Mouse (Mus musculus): ENCODE measurements around the gene Pola2. TPM values are rescaled to one million over a fixed set of nuclear protein-coding genes. Genes with fewer than 3 reads are reported as not detected.

The Pola2 gene
- polyA plus RNA-seq, 1 experiment: 32.7 TPM

DNA sequence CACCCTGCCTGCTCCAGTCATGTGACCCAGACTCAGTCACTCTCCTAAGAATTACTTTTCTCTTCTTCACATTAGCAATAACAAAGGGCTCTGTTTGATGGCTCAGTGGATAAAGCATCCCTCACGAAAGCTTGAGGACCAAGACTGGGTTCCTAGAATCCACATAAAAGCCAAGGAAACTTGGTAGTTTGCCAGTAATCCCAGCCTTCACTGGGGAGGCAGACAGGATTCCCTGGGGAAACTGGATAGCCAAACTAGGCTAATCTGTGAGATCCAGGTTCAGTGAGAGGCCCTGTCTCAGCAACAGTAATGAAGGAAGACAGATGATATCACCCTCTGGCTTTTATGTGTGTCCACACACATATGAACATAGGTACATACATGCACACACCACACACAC, 26.9 kb upstream of the Pola2 start:
- no peak for TF ChIP-seq POLR2A (IDR thresholded peaks at IDR 0.05; ENCODE audit: borderline replicate concordance, extremely low read depth, low read depth, low read length)
- no peak for TF ChIP-seq CTCF (IDR thresholded peaks at IDR 0.05; ENCODE audit: insufficient read depth, low read length)
- DNase-seq: no peak
- Histone ChIP-seq H3K4me3 (replicated peaks; ENCODE audit: extremely low read depth, low read depth, low read length) (no peak overlapping the region), H3K4me1 (ENCODE audit: control insufficient read depth, insufficient read depth, low read length) (no peaks in the 10 kb centered on the region)
- 57% methylated on average over 1 of the region's 1 CpGs for WGBS

DNA sequence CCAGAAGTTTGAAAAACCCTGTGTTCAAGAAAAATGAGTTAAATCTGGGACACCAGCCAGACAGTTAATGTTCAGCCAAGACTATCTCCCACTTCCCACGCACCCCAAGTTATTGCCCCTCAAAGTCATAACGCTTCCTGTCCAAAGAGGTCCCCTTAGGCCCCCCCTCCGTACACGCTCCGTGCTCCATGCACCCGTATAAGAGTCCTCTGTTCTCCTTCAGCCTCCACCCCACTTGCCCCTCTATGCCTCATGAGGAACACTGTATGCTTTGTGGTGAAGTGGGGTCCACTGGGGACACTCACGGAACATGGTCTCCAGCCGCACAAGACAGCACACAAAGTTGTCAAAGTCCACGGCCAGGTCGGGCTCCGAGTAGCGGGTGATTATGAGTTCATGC, 26.0 kb upstream of the Pola2 start:
- Histone ChIP-seq H3K4me1 (ENCODE audit: control insufficient read depth, insufficient read depth, low read length) (no peaks in the 10 kb centered on the region), H3K4me3 (replicated peaks; ENCODE audit: extremely low read depth, low read depth, low read length) (no peak overlapping the region)
- 77% methylated on average over 12 of the region's 12 CpGs for WGBS
- DNase-seq: no peak
- no peak for TF ChIP-seq POLR2A (IDR thresholded peaks at IDR 0.05; ENCODE audit: borderline replicate concordance, extremely low read depth, low read depth, low read length)
- no peak for TF ChIP-seq CTCF (IDR thresholded peaks at IDR 0.05; ENCODE audit: insufficient read depth, low read length)

GRCm38 (mm10) chr19:5989585-5989984, 25.6 kb upstream of the Pola2 start:
- TF ChIP-seq POLR2A (IDR thresholded peaks at IDR 0.05; ENCODE audit: borderline replicate concordance, extremely low read depth, low read depth, low read length) (no peak), CTCF (IDR thresholded peaks at IDR 0.05; ENCODE audit: insufficient read depth, low read length) (no peak)
- Histone ChIP-seq H3K4me1 (ENCODE audit: control insufficient read depth, insufficient read depth, low read length) (no peaks in the 10 kb centered on the region), H3K4me3 (replicated peaks; ENCODE audit: extremely low read depth, low read depth, low read length) (no peak overlapping the region)
- DNase-seq: no peak
- 56% methylated on average over 6 of the region's 6 CpGs for WGBS

DNA sequence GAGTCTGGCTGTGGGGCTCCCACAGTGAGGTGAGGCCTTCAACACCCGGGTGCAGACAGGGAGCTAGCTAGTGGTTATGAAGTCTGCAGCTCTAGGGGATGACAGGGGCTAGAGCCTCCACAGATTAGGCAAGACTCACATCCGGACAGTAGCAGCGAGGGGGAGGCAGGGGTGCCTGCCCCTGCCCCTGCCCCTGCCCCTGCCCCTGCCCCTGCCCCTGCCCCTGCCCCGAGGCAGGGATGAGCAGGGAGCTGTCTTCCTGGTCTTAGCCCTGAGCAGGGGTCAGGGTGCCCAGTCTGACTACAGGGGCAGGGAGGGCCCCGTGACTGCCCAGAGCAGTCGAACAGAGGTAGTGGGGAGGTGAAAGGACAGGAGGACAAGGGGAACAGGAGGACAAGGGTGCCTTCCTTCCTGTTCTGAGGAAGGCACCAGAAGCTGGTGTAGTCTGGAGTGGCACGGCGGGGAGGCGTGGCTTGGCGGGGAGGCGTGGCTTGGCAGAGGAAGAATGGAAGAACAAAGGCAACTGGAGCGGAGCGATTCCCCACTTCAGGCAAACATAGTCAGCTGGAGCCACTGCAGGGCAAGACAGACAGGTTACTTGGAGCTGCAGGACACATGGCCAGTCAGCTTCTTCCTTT, 24.9 kb upstream of the Pola2 start:
- WGBS: 8% methylated on average over 10 of the region's 13 CpGs
- Histone ChIP-seq H3K4me1 (ENCODE audit: control insufficient read depth, insufficient read depth, low read length) (no peaks in the 10 kb centered on the region), H3K4me3 (replicated peaks; ENCODE audit: extremely low read depth, low read depth, low read length) (no peak overlapping the region)
- peak; percentile 67 for DNase-seq
- TF ChIP-seq CTCF (IDR thresholded peaks at IDR 0.05; ENCODE audit: insufficient read depth, low read length): no peak
- TF ChIP-seq POLR2A (IDR thresholded peaks at IDR 0.05; ENCODE audit: borderline replicate concordance, extremely low read depth, low read depth, low read length): no peak

GRCm38 (mm10) chr19:5988027-5988814, 24.2 kb upstream of the Pola2 start:
- TF ChIP-seq POLR2A (IDR thresholded peaks at IDR 0.05; ENCODE audit: borderline replicate concordance, extremely low read depth, low read depth, low read length): no peak
- TF ChIP-seq CTCF (IDR thresholded peaks at IDR 0.05; ENCODE audit: insufficient read depth, low read length): no peak
- Histone ChIP-seq H3K4me3 (replicated peaks; ENCODE audit: extremely low read depth, low read depth, low read length) (no peak overlapping the region), H3K4me1 (ENCODE audit: control insufficient read depth, insufficient read depth, low read length) (no peaks in the 10 kb centered on the region)
- WGBS: 59% methylated on average over 5 of the region's 5 CpGs
- no peak for DNase-seq

DNA sequence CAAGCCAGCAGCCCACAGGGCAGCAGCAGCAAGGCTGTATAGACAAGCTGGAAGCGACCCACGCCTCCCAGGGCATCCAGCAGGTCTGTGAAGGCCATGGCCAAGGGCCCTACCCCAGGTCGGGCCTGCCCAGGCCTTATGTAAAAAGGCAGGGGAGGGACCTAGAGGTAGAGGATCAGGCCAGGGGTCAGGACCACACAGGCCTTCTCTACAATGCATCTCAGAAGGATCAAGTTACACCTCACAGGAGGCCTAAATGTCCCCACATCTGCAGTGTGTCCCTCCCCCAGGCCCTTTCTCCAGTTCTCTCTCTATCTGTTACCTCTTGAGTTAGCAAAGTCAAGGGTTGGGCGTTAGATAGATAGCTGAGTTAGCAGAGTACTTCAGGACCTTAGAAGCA, 22.0 kb upstream of the Pola2 start, which contains the start of gene Slc22a20:
TSS of gene Slc22a20 (minus strand) at position 101 of the 400 bp plus-strand sequence.
- 59% methylated on average over 4 of the region's 4 CpGs for WGBS
- H3K4me3 ChIP-seq (replicated peaks; ENCODE audit: extremely low read depth, low read depth, low read length): no peak within 1 kb of the TSS
- TF ChIP-seq CTCF (IDR thresholded peaks at IDR 0.05; ENCODE audit: insufficient read depth, low read length) (no peak), POLR2A (IDR thresholded peaks at IDR 0.05; ENCODE audit: borderline replicate concordance, extremely low read depth, low read depth, low read length) (no peak)
- H3K4me1 ChIP-seq (ENCODE audit: control insufficient read depth, insufficient read depth, low read length): no peaks in the 10 kb centered on the region
- no peak for DNase-seq

DNA sequence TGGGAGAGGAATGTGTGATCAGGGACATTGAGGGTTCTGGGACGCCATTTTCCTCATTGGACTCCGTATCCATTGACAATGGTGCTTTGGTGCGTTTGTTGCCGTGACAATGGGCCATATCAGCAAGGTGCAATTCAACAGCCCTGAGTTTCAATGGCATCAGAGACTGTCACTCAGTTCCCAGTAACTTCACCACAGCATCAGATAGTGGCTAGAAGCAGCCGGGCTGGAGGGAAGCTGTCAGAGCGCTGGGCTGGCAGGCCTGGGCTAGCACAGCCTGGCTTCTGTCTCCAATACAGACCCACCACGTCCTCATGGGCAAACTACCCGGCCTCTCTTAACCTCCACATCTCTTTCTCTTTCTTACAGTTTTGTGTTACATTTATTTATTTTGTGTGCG, 16.5 kb upstream of the Pola2 start:
- 75% methylated on average over 9 of the region's 9 CpGs for WGBS
- DNase-seq: no peak
- no peaks in the 10 kb centered on the region for H3K4me1 ChIP-seq (ENCODE audit: control insufficient read depth, insufficient read depth, low read length)
- H3K4me3 ChIP-seq (replicated peaks; ENCODE audit: extremely low read depth, low read depth, low read length): no peak overlapping the region
- TF ChIP-seq POLR2A (IDR thresholded peaks at IDR 0.05; ENCODE audit: borderline replicate concordance, extremely low read depth, low read depth, low read length) (no peak), CTCF (IDR thresholded peaks at IDR 0.05; ENCODE audit: insufficient read depth, low read length) (no peak)

GRCm38 (mm10) chr19:5977717-5978116, 13.7 kb upstream of the Pola2 start:
- H3K4me1 ChIP-seq (ENCODE audit: control insufficient read depth, insufficient read depth, low read length): no peaks in the 10 kb centered on the region
- DNase-seq: no peak
- 73% methylated on average over 3 of the region's 3 CpGs for WGBS
- H3K4me3 ChIP-seq (replicated peaks; ENCODE audit: extremely low read depth, low read depth, low read length): no peak overlapping the region
- no peak for TF ChIP-seq CTCF (IDR thresholded peaks at IDR 0.05; ENCODE audit: insufficient read depth, low read length)
- no peak for TF ChIP-seq POLR2A (IDR thresholded peaks at IDR 0.05; ENCODE audit: borderline replicate concordance, extremely low read depth, low read depth, low read length)

DNA sequence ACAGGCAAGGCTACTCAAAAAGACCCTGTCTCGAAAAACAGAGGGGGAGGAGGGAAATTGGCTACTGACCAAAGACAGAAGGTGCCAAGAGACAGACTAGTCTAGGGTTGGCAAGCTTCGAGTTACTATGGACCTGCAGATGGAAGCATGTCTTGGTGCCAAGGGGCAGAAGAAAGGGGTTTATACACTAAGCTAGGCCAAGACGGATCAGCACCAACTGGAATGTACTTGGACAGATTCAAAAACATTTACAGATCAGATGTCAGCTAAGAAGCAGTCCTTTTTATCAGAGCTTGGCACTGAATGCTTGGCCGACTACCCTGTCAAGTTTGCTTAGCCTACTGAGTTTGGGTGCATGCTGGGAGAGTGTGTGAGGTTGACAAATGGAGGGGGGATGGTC, 11.7 kb upstream of the Pola2 start:
- no peak for TF ChIP-seq POLR2A (IDR thresholded peaks at IDR 0.05; ENCODE audit: borderline replicate concordance, extremely low read depth, low read depth, low read length)
- no peak for TF ChIP-seq CTCF (IDR thresholded peaks at IDR 0.05; ENCODE audit: insufficient read depth, low read length)
- H3K4me3 ChIP-seq (replicated peaks; ENCODE audit: extremely low read depth, low read depth, low read length): no peak overlapping the region
- 59% methylated on average over 4 of the region's 4 CpGs for WGBS

DNA sequence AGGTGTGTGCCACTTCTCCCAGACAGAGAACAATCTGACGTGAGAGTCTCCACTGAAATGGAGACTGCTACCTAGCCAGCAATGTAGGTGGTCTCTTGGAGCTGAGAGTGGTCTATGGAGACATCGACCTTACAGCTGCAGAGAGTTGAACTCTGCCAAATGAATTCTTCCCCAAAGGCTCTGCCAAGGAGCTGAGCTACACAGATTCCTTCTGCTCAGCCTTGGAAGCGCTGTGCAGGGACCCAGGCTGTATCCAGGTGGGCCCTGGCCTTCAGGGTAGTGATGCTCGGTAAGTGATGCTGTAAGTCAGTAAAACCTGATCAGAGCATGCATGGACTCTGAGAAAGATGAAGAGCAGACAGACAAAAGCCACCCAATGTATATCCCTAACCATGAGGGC, 11.1 kb upstream of the Pola2 start:
- no peak for TF ChIP-seq POLR2A (IDR thresholded peaks at IDR 0.05; ENCODE audit: borderline replicate concordance, extremely low read depth, low read depth, low read length)
- no peak for TF ChIP-seq CTCF (IDR thresholded peaks at IDR 0.05; ENCODE audit: insufficient read depth, low read length)
- no peaks in the 10 kb centered on the region for H3K4me1 ChIP-seq (ENCODE audit: control insufficient read depth, insufficient read depth, low read length)
- no peak overlapping the region for H3K4me3 ChIP-seq (replicated peaks; ENCODE audit: extremely low read depth, low read depth, low read length)
- WGBS: 68% methylated on average over 4 of the region's 4 CpGs
- DNase-seq: no peak

More for the DNA sequence above, 11.7 kb upstream of the Pola2 start:
- DNase-seq: no peak
- no peaks in the 10 kb centered on the region for H3K4me1 ChIP-seq (ENCODE audit: control insufficient read depth, insufficient read depth, low read length)

Data from lung, adult 2 months (tissue).